Mouse (Mus musculus) CH12.LX (cell line): ENCODE results near the gene Chd4. TPM values are rescaled to one million over a fixed set of nuclear protein-coding genes. Genes with fewer than 3 reads are reported as not detected.
A peak's percentile ranks its signal among the peaks of the same experiment; 100 is the strongest.

Experiments used
- DNase-seq: peaks from one replicate; pipeline ENCODE4 v3.0.0-alpha.2; 2013; ENCODE audit errors: extremely low read depth
- H3K27ac ChIP-seq: 2 replicates; pipeline ENCODE4 v1.5.1; 2012; ENCODE audit warnings: low read depth, mild to moderate bottlenecking, control low read depth, moderate library complexity; ENCODE audit not compliant: insufficient read depth
- H3K27me3 ChIP-seq: replicated peaks from 2 replicates; pipeline ENCODE3; 2012; ENCODE audit warnings: inconsistent platforms
- H3K36me3 ChIP-seq, 2 experiments: replicated peaks in 1 of 2; 2 replicates each; pipeline versions ENCODE3 to v1.6.1; 2012; ENCODE audit warnings: inconsistent platforms in 1 of 2, low read length in 1 of 2, mild to moderate bottlenecking in 1 of 2, mixed read lengths in 1 of 2, moderate library complexity in 1 of 2; ENCODE audit not compliant: control insufficient read depth in 1 of 2, insufficient read depth in 1 of 2
- H3K4me1 ChIP-seq, 2 experiments: 2 replicates each; pipeline ENCODE4 v1.6.1; 2012; ENCODE audit warnings: inconsistent platforms in 1 of 2, moderate library complexity in 1 of 2; ENCODE audit not compliant: insufficient read depth in 2 of 2, control insufficient read depth in 1 of 2
- H3K4me2 ChIP-seq: 2 replicates; pipeline ENCODE4 v1.6.1; 2012; ENCODE audit warnings: low read depth, mild to moderate bottlenecking, control low read depth; ENCODE audit not compliant: poor library complexity, insufficient read depth, severe bottlenecking
- H3K4me3 ChIP-seq, 3 experiments: fragments of 150-350 bp in 1 of 3; sonication (generic) in 1 of 3; replicated peaks in 1 of 3; 2 replicates each; pipeline versions ENCODE3 to v1.5.1; 2011 to 2012; ENCODE audit warnings: low read depth in 2 of 3, low read length in 2 of 3, mild to moderate bottlenecking in 2 of 3, moderate library complexity in 2 of 3, control low read depth in 1 of 3, improper control_type of control experiment in 1 of 3, inconsistent platforms in 1 of 3, mixed read lengths in 1 of 3; ENCODE audit not compliant: poor library complexity in 1 of 3
- H3K79me2 ChIP-seq: replicated peaks from 2 replicates; pipeline ENCODE4 v1.6.1; 2012; ENCODE audit warnings: mild to moderate bottlenecking, moderate library complexity; ENCODE audit not compliant: control insufficient read depth, poor library complexity, insufficient read depth, severe bottlenecking; ENCODE audit errors: extremely low read depth
- H3K9ac ChIP-seq: 2 replicates; pipeline ENCODE4 v1.6.1; 2012; ENCODE audit warnings: low read depth, mild to moderate bottlenecking, control low read depth, moderate library complexity; ENCODE audit not compliant: insufficient read depth
- H3K9me3 ChIP-seq: replicated peaks from 2 replicates; pipeline ENCODE3; 2012; ENCODE audit warnings: low read length, inconsistent platforms, mixed read lengths
- CTCF ChIP-seq, 2 experiments: IDR thresholded peaks in 1 of 2; conservative IDR thresholded peaks in 1 of 2; 2 replicates each; pipeline ENCODE4 v1.5.1; 2011 to 2012; ENCODE audit warnings: low read depth in 2 of 2, low read length in 2 of 2, improper control_type of control experiment in 1 of 2, inconsistent platforms in 1 of 2, mild to moderate bottlenecking in 1 of 2, moderate library complexity in 1 of 2
- E2F4 ChIP-seq: IDR thresholded peaks from 2 replicates; pipeline ENCODE4 v1.6.1; 2011; ENCODE audit warnings: low read depth, low read length, improper control_type of control experiment; ENCODE audit not compliant: insufficient replicate concordance
- ELF1 ChIP-seq: IDR thresholded peaks from 2 replicates; pipeline ENCODE4 v1.6.1; 2014; ENCODE audit warnings: low read depth, mild to moderate bottlenecking, inconsistent platforms, low read length, improper control_type of control experiment
- ETS1 ChIP-seq: conservative IDR thresholded peaks from 2 replicates; pipeline ENCODE4 v1.6.1; 2012; ENCODE audit warnings: low read depth, mild to moderate bottlenecking, inconsistent platforms, low read length, improper control_type of control experiment, moderate library complexity
- HCFC1 ChIP-seq: IDR thresholded peaks from 2 replicates; pipeline ENCODE4 v1.6.1; 2012; ENCODE audit warnings: low read depth, mild to moderate bottlenecking, inconsistent platforms, low read length, improper control_type of control experiment
- IRF4 ChIP-seq: IDR thresholded peaks from 2 replicates; pipeline ENCODE4 v1.6.1; 2014; ENCODE audit warnings: low read depth, mild to moderate bottlenecking, inconsistent platforms, low read length, improper control_type of control experiment
- JUN ChIP-seq: IDR thresholded peaks from 2 replicates; pipeline ENCODE4 v1.6.1; 2011; ENCODE audit warnings: low read depth, mild to moderate bottlenecking, low read length, improper control_type of control experiment, moderate library complexity; ENCODE audit not compliant: insufficient read depth
- KAT2A ChIP-seq: IDR thresholded peaks from 2 replicates; pipeline ENCODE4 v1.6.1; 2012; ENCODE audit warnings: low read length, improper control_type of control experiment, inconsistent platforms; ENCODE audit not compliant: insufficient replicate concordance
- MAX ChIP-seq: IDR thresholded peaks from 2 replicates; pipeline ENCODE4 v1.6.1; 2011; ENCODE audit warnings: low read length, improper control_type of control experiment
- MAZ ChIP-seq: IDR thresholded peaks from 2 replicates; pipeline ENCODE4 v1.6.1; 2012; ENCODE audit warnings: low read depth, mild to moderate bottlenecking, inconsistent platforms, low read length, improper control_type of control experiment, moderate library complexity
- MEF2A ChIP-seq: IDR thresholded peaks from 2 replicates; pipeline ENCODE4 v1.6.1; 2014; ENCODE audit warnings: low read depth, mild to moderate bottlenecking, inconsistent platforms, low read length, improper control_type of control experiment, borderline replicate concordance
- MXI1 ChIP-seq: IDR thresholded peaks from 2 replicates; pipeline ENCODE4 v1.6.1; 2011; ENCODE audit warnings: mild to moderate bottlenecking, low read depth, low read length, improper control_type of control experiment
- MYC ChIP-seq: IDR thresholded peaks from 2 replicates; pipeline ENCODE4 v1.6.1; 2011; ENCODE audit warnings: low read depth, mild to moderate bottlenecking, improper control_type of control experiment, low read length
- NELFE ChIP-seq: IDR thresholded peaks from 2 replicates; pipeline ENCODE4 v1.6.1; 2011; ENCODE audit warnings: low read depth, low read length, improper control_type of control experiment
- NRF1 ChIP-seq: IDR thresholded peaks from 2 replicates; pipeline ENCODE4 v1.6.1; 2014; ENCODE audit warnings: low read depth, mild to moderate bottlenecking, inconsistent platforms, low read length, improper control_type of control experiment, moderate library complexity
- PAX5 ChIP-seq: IDR thresholded peaks from 2 replicates; pipeline ENCODE4 v1.6.1; 2012; ENCODE audit warnings: low read length, inconsistent platforms, mixed read lengths
- POLR2A ChIP-seq: IDR thresholded peaks from 2 replicates; pipeline ENCODE4 v1.6.1; 2011; ENCODE audit warnings: low read depth, mild to moderate bottlenecking, improper control_type of control experiment, low read length
- POLR2AphosphoS2 ChIP-seq: IDR thresholded peaks from 2 replicates; pipeline ENCODE4 v1.6.1; 2011; ENCODE audit warnings: low read depth, low read length, improper control_type of control experiment
- RAD21 ChIP-seq: IDR thresholded peaks from 2 replicates; pipeline ENCODE4 v1.6.1; 2011; ENCODE audit warnings: low read depth, mild to moderate bottlenecking, low read length, improper control_type of control experiment, moderate library complexity
- RCOR1 ChIP-seq: conservative IDR thresholded peaks from 2 replicates; pipeline ENCODE4 v1.6.1; 2012; ENCODE audit warnings: low read depth, mild to moderate bottlenecking, inconsistent platforms, low read length, improper control_type of control experiment
- SIN3A ChIP-seq: IDR thresholded peaks from 2 replicates; pipeline ENCODE4 v1.6.1; 2012; ENCODE audit warnings: low read length, improper control_type of control experiment, inconsistent platforms
- SMC3 ChIP-seq: IDR thresholded peaks from 2 replicates; pipeline ENCODE4 v1.6.1; 2011; ENCODE audit warnings: low read depth, low read length, improper control_type of control experiment
- TBP ChIP-seq: conservative IDR thresholded peaks from 2 replicates; pipeline ENCODE4 v1.6.1; 2011; ENCODE audit warnings: low read depth, low read length, improper control_type of control experiment
- TCF12 ChIP-seq: IDR thresholded peaks from 2 replicates; pipeline ENCODE4 v1.6.1; 2014; ENCODE audit warnings: low read depth, mild to moderate bottlenecking, inconsistent platforms, low read length, improper control_type of control experiment
- UBTF ChIP-seq: IDR thresholded peaks from 2 replicates; pipeline ENCODE4 v1.6.1; 2012; ENCODE audit warnings: low read depth, mild to moderate bottlenecking, inconsistent platforms, low read length, improper control_type of control experiment, moderate library complexity
- USF1 ChIP-seq: IDR thresholded peaks from 2 replicates; pipeline ENCODE4 v1.6.1; 2014; ENCODE audit warnings: low read depth, mild to moderate bottlenecking, inconsistent platforms, low read length, improper control_type of control experiment
- ZC3H11A ChIP-seq: IDR thresholded peaks from 2 replicates; pipeline ENCODE4 v1.6.1; 2012; ENCODE audit warnings: low read depth, mild to moderate bottlenecking, inconsistent platforms, low read length, improper control_type of control experiment
- ZKSCAN1 ChIP-seq: IDR thresholded peaks from 2 replicates; pipeline ENCODE4 v1.6.1; 2012; ENCODE audit warnings: low read depth, inconsistent platforms, low read length, improper control_type of control experiment, borderline replicate concordance
- ZMIZ1 ChIP-seq: IDR thresholded peaks from 2 replicates; pipeline ENCODE4 v1.6.1; 2012; ENCODE audit warnings: low read depth, mild to moderate bottlenecking, inconsistent platforms, low read length, improper control_type of control experiment
- ZNF384 ChIP-seq: IDR thresholded peaks from 2 replicates; pipeline ENCODE4 v1.6.1; 2012; ENCODE audit warnings: low read depth, low read length, improper control_type of control experiment, inconsistent platforms
- dilution Hi-C: fragments of 300-500 bp; cut with MboI; formaldehyde crosslinking; loops from 2 replicates; pipeline ENCODE4 v1.14.3; 2020; ENCODE audit warnings: low sequenced_read_pairs; ENCODE audit not compliant: extremely low pct_unique_long_range_greater_than_20kb, extremely low pct_ligation_motif_present
- in situ Hi-C: fragments of 300-500 bp; cut with MboI; formaldehyde crosslinking; loops from 3 replicates; pipeline ENCODE4 v1.14.3; 2019; ENCODE audit warnings: low sequenced_read_pairs, low pct_ligation_motif_present, low pct_unique_long_range_greater_than_20kb, mixed read lengths
- polyA plus RNA-seq: library from polyadenylated mRNA; unstranded; fragments of >175 nt; gene quantifications from 2 replicates; pipeline ENCODE4 v1.2.1, GENCODE M21; 2012; ENCODE audit warnings: low read depth; ENCODE audit not compliant: insufficient read length
- total RNA-seq, 2 experiments: library from RNA; depleted of rRNA; stranded (reverse); fragments of 300-350 nt in 1 of 2; fragments of >200 nt in 1 of 2; gene quantifications; 2 replicates each; pipeline ENCODE4 v1.2.3; 2012 to 2014

Chd4 gene
- total and polyA plus RNA-seq, 3 experiments = 72.7 to 200 (median 165) TPM

DNA sequence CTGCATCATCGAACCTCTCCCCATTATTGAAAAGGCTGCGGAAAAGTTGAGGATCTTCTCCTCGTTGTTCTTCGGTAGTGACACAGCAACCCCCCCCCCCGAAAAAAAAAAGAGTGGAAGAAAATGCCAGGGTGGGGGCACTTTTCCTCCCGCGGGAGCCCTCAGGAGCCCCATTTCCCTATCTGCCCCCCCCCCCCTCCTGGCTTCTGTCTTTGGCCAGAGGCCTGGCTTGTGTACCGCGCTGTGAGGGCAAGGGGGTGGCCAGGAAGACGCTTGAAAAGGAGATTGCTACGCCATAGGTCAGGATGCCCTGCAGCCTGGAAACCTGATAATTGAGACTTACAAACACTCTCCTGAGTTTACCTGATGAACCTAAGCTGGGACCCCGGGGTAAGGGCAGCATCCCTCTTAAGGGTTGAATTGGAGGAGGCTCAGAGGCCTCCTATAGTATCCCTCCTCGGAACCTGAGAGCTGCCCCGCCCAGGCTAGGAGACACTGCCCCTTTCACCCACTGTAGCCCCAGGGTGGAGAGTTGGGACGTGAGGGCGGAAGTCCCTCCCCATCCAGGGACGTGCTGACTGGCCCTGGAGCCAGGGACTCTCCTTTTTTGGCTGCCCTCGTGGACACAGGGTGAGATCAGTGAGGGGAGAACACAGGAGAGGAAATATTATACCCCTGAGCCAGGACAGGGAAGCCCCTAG, 70.4 kb downstream of the Chd4 start, which contains the start of gene Gapdh:
Gapdh (minus strand) TSS at position 417 of the 701 bp plus-strand sequence.
- peak; percentile 82 for TF ChIP-seq ELF1
- TF ChIP-seq UBTF = no peak
- no peak for TF ChIP-seq CTCF (conservative IDR thresholded peaks at IDR 0.05 in 1 of 2, IDR thresholded peaks at IDR 0.05 in 1 of 2; ENCODE audit: low read depth in 2 of 2, low read length in 2 of 2)
- no peak for TF ChIP-seq IRF4
- TF ChIP-seq MXI1 = peak; percentile 22; the same call in 1 of the 2 replicates
- no peak for TF ChIP-seq MAZ
- TF ChIP-seq SIN3A = peak; percentile 61; the same call in 1 of the 2 replicates
- TF ChIP-seq JUN = no peak
- no peak for TF ChIP-seq ZC3H11A
- TF ChIP-seq RAD21 = no peak
- TF ChIP-seq POLR2A = peak; percentile 74; the same call in 1 of the 2 replicates
- no peak for TF ChIP-seq USF1
- TF ChIP-seq KAT2A = no peak
- peak; percentile 73; the same call in 1 of the 2 replicates for TF ChIP-seq MYC
- no peak for TF ChIP-seq POLR2AphosphoS2
- TF ChIP-seq TCF12 = peak; percentile 75; the same call in 1 of the 2 replicates
- peak; percentile 14; the same call in 1 of the 2 replicates for TF ChIP-seq TBP
- 0 out of 2 replicates have a peak, but pooled peaks have one; percentile 23 for TF ChIP-seq NRF1
- TF ChIP-seq ZMIZ1 = 0 out of 2 replicates have a peak, but pooled peaks have one; percentile 27
- TF ChIP-seq PAX5 = no peak
- TF ChIP-seq HCFC1 = peak; percentile 56; the same call in 1 of the 2 replicates
- TF ChIP-seq ETS1 = no peak
- peak; percentile 59; the same call in 1 of the 2 replicates for TF ChIP-seq MAX
- peak; percentile 64 for TF ChIP-seq NELFE
- no peak for TF ChIP-seq ZNF384
- TF ChIP-seq MEF2A = no peak; the same call in 1 of the 2 replicates
- TF ChIP-seq RCOR1 = peak; percentile 11; the same call in 1 of the 2 replicates
- TF ChIP-seq SMC3 = no peak
- TF ChIP-seq E2F4 = no peak
- TF ChIP-seq ZKSCAN1 = no peak
- Histone ChIP-seq H3K27ac (peak within 1 kb of the TSS; percentile 83), H3K79me2 (peaks cover 21% of the 10 kb centered on the region), H3K4me3 (peak within 1 kb of the TSS; percentile 75 to 100 (median 87)), H3K27me3 (no peaks in the 10 kb centered on the region), H3K4me2 (peak within 1 kb of the TSS; percentile 81), H3K9ac (peak within 1 kb of the TSS; percentile 90), H3K36me3 (peaks cover 59 to 71% of the 10 kb centered on the region in 2 experiments), H3K4me1 (peaks cover 11 to 28% of the 10 kb centered on the region in 2 experiments), H3K9me3 (no peaks in the 10 kb centered on the region)
- DNase-seq = peak; percentile 81
- dilution Hi-C loops = no loop called here
- in situ Hi-C loops = no loop called here
